Mouse (Mus musculus) heart, postnatal 0 days (tissue): ENCODE data around the gene Atmin.
A peak's percentile ranks its signal among the peaks of the same experiment; 100 is the strongest.

Source experiments
- CTCF ChIP-seq: IDR thresholded peaks from 2 replicates; pipeline ENCODE4 v1.5.1; 2016; ENCODE audit warnings: antibody characterized with exemption, control low read depth, low read depth
- EP300 ChIP-seq: IDR thresholded peaks from 2 replicates; pipeline ENCODE4 v1.6.1; 2016; ENCODE audit warnings: antibody characterized with exemption, low read depth

- TF ChIP-seq CTCF, result peak; percentile 55
- no peak for TF ChIP-seq EP300
Measured at GRCm38 (mm10) chr8:116927880-116928279, 15.3 kb upstream of the Atmin start.
